Mouse (Mus musculus): Measurements from ENCODE around the gene Tigd4. TPM values are rescaled to one million over a fixed set of nuclear protein-coding genes. Genes with fewer than 3 reads are reported as not detected.

The Tigd4 gene
- total RNA-seq, 2 experiments from 2014 or later = not detected

Other genes starting within 250 kb of the Tigd4 start
- gene Fhdc1, start 113.1 kb upstream of the Tigd4 start, total RNA-seq (2021) = 1 to 10 TPM in 1 of 2 experiments, under 1 TPM in 1; 0.87 to 1.1 TPM
- 10 to 100 TPM; 14.7 to 15.5 TPM for gene Arfip1, start 10.9 kb upstream of the Tigd4 start, total RNA-seq (2021)
- gene Tmem154, start 72.6 kb downstream of the Tigd4 start, total RNA-seq (2021) = 1 to 10 TPM; 1.7 to 1.9 TPM
- gene Fbxw7, start 221.7 kb downstream of the Tigd4 start, total RNA-seq (2021) = 10 to 100 TPM; 38.1 to 43.0 TPM